Mouse (Mus musculus) megakaryocyte, embryonic 14.5 days (primary cell): ENCODE data around the gene Btbd35f22. TPM values are rescaled to one million over a fixed set of nuclear protein-coding genes. Genes with fewer than 3 reads are reported as not detected.
"Not testable (repeated sequence)": the region's sequence is repeated elsewhere in the genome, so short reads cannot be mapped to it uniquely, and the experiment has no call there.

Experiments used
- H3K27me3 ChIP-seq: replicated peaks from 2 replicates; pipeline ENCODE3; 2012; ENCODE audit warnings: inconsistent platforms
- H3K36me3 ChIP-seq: replicated peaks from 2 replicates; pipeline ENCODE3; 2012; ENCODE audit warnings: low read length, inconsistent platforms, mixed read lengths
- H3K4me1 ChIP-seq: 2 replicates; pipeline ENCODE4 v1.6.1; 2012; ENCODE audit warnings: inconsistent platforms
- H3K4me3 ChIP-seq: replicated peaks from 2 replicates; pipeline ENCODE3; 2012; ENCODE audit warnings: moderate library complexity, mild to moderate bottlenecking, inconsistent platforms
- H3K9me3 ChIP-seq: 2 replicates; pipeline ENCODE4 v1.6.1; 2012; ENCODE audit warnings: inconsistent platforms
- polyA plus RNA-seq: library from polyadenylated mRNA; stranded (reverse); fragments of >175 nt; gene quantifications from 2 replicates; pipeline ENCODE4 v1.2.3, GENCODE M21; 2012; ENCODE audit warnings: low replicate concordance; ENCODE audit not compliant: insufficient read depth

Gene Btbd35f22
- polyA plus RNA-seq, result not detected in 2 replicates

DNA sequence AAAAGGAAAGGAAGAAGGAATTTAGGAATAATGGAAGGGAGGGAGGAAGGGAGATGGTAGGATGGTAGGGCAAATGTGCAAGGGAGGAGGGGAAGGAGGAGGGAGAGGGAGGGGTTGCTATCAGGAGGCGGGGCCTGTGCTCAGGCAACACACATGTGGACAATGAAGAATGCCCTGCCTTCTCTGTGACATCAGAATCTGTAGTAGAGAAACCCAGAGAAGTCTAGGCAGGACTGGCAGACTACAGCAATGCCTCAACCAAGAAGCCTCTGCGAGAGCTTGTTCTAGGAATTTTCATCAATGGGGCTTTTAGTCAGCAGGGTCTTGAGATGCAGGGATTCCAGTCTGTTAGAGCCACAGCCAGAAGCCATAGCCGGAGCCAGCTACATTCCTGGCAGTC lies at the start of gene Btbd35f22:
Gene Btbd35f22, plus strand, starts transcription at position 301 of the 400 bp plus-strand sequence.
- H3K27me3 ChIP-seq, H3K36me3 ChIP-seq: not testable (repeated sequence)

More for the DNA sequence above, at the start of gene Btbd35f22:
- H3K9me3 ChIP-seq, H3K4me1 ChIP-seq, H3K4me3 ChIP-seq: not testable (repeated sequence)

Other genes with a start within 250 kb of the Btbd35f22 start
- gene Gm21637, start 85.8 kb upstream of the Btbd35f22 start, polyA plus RNA-seq, result not detected in 2 replicates
- not detected in 2 replicates for gene Btbd35f2, start 230.6 kb downstream of the Btbd35f22 start, polyA plus RNA-seq